23 mouse cellular contexts compared by ENCODE assay signal in the genomic region with DNA sequence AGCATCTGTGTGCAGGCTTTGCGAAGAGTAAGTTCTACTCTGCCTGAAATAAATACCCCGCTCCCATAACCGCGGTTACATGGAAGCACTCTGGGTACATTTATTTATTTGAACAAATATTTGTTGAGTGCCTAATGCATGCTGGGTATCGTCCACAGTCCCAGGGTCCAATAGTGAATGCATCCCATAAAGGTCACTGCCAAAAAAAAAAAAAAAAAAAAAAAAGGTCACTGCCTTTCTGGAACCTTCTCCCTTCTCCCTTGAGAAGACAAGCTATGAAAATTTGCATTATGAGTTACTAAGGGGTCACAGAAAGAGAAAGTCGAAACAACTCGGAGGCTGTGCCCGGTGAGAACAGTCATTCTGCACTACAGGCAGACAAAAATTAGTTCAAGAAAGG. TPM values are rescaled to one million over a fixed set of nuclear protein-coding genes. Genes with fewer than 3 reads are reported as not detected.
DNase-seq lines count a peak whose midpoint lies in the region; ATAC-seq and TF ChIP-seq lines count a peak whose summit lies in the region.
"Had no signal": no experiment of that assay in that cellular context is flagged by ENCODE, and none has a peak within 500 bp of the region (broad histone marks: within the 10 kb centered on the region; RNA-seq: fewer than 3 reads in every experiment).

No protein-coding gene starts in this region.

- no peak for TF ChIP-seq CTCF in liver, adult 2 months (IDR thresholded peaks at IDR 0.05; ENCODE audit: low read depth, low read length)
- TF ChIP-seq CTCF in CH12.LX (conservative IDR thresholded peaks at IDR 0.05 in 1 of 2, IDR thresholded peaks at IDR 0.05 in 1 of 2; ENCODE audit: low read depth in 2 of 2, low read length in 2 of 2): no peak

- peak; percentile 60 for DNase-seq in liver, adult 2 months (ENCODE audit: extremely low read depth, low read depth, low spot score)
- DNase-seq in liver (no peak), CH12.LX (ENCODE audit: extremely low read depth) (no peak), ES-E14 (ENCODE audit: low read depth, low spot score) (no peak)
- DNase-seq in midbrain, embryonic 11.5 days (ENCODE audit: low spot score, missing footprints): no peak
- DNase-seq: adrenal gland, postnatal 10 days; adrenal gland, postnatal 25 days; B cell, adult 2 months; cerebellum, adult 11 months; cerebellum, adult 18-20 months; cerebellum, adult 8-10 months; cerebellum, postnatal 25 days; forebrain, postnatal 0 days had no signal

- no peaks in the 10 kb centered on the region for H3K36me3 ChIP-seq in liver, adult 2 months (ENCODE audit: control insufficient read depth, insufficient read depth, low read length)
- H3K36me3 ChIP-seq in CH12.LX (replicated peaks in 1 of 2; ENCODE audit: control insufficient read depth in 1 of 2, insufficient read depth in 1 of 2, low read length in 1 of 2) (no peaks in the 10 kb centered on the region), ES-E14 (ENCODE audit: control insufficient read depth, insufficient read depth, low read length, poor library complexity, severe bottlenecking) (no peaks in the 10 kb centered on the region)
- no peaks in the 10 kb centered on the region for H3K36me3 ChIP-seq in midbrain, embryonic 11.5 days (ENCODE audit: control insufficient read depth, insufficient read depth, low read length)
- H3K36me3 ChIP-seq: embryonic facial prominence, embryonic 10.5 days; embryonic facial prominence, embryonic 12.5 days; forebrain, embryonic 15.5 days had no signal

- no peak overlapping the region for H3K27ac ChIP-seq in liver, adult 2 months (replicated peaks; ENCODE audit: insufficient read depth, low read depth, low read length)
- H3K27ac ChIP-seq in CH12.LX (ENCODE audit: insufficient read depth, low read depth) (no peak overlapping the region), ES-E14 (ENCODE audit: insufficient read depth, low read depth, low read length, poor library complexity, severe bottlenecking) (no peak overlapping the region)
- no peak overlapping the region for H3K27ac ChIP-seq in midbrain, embryonic 11.5 days (ENCODE audit: low read depth, low read length)
- H3K27ac ChIP-seq: embryonic facial prominence, embryonic 10.5 days; embryonic facial prominence, embryonic 12.5 days; forebrain, embryonic 13.5 days; forebrain, embryonic 15.5 days had no signal

- H3K9ac ChIP-seq in liver, adult 2 months (ENCODE audit: low read depth, low read length): no peak overlapping the region
- H3K9ac ChIP-seq in CH12.LX (ENCODE audit: insufficient read depth, low read depth) (no peak overlapping the region), ES-E14 (ENCODE audit: insufficient read depth, low read depth, low read length, poor library complexity, severe bottlenecking) (no peak overlapping the region)
- no peak overlapping the region for H3K9ac ChIP-seq in midbrain, embryonic 11.5 days (ENCODE audit: low read length)
- H3K9ac ChIP-seq: embryonic facial prominence, embryonic 12.5 days; forebrain, embryonic 15.5 days; forebrain, postnatal 0 days had no signal

- ATAC-seq in midbrain, embryonic 11.5 days (ENCODE audit: low FRiP score): no peak
- ATAC-seq: CD4-positive, CD25-positive, alpha-beta regulatory T cell, adult 4 months; forebrain, embryonic 15.5 days had no signal

- WGBS in liver, adult 2 months: 60% methylated on average over 8 of the region's 8 CpGs
- 89% methylated on average over 8 of the region's 8 CpGs for WGBS in midbrain, embryonic 11.5 days

- H3K9me3 ChIP-seq in CH12.LX (replicated peaks; ENCODE audit: low read length) (peaks cover 4% of the 10 kb centered on the region), ES-E14 (ENCODE audit: control insufficient read depth, insufficient read depth, low read depth, low read length) (no peaks in the 10 kb centered on the region)
- H3K9me3 ChIP-seq in midbrain, embryonic 11.5 days (ENCODE audit: control insufficient read depth, low read length): no peaks in the 10 kb centered on the region; the same call in 1 of the 2 replicates
- H3K9me3 ChIP-seq: embryonic facial prominence, embryonic 10.5 days; embryonic facial prominence, embryonic 12.5 days; forebrain, embryonic 13.5 days; forebrain, embryonic 15.5 days had no signal

- dilution Hi-C loops in CH12.LX (cut with MboI; ENCODE audit: extremely low pct_ligation_motif_present, extremely low pct_unique_long_range_greater_than_20kb, low sequenced_read_pairs): no loop called here

- H3K79me2 ChIP-seq in liver, adult 2 months (ENCODE audit: control insufficient read depth, insufficient read depth, low read length): no peaks in the 10 kb centered on the region
- no peaks in the 10 kb centered on the region for H3K79me2 ChIP-seq in CH12.LX (replicated peaks; ENCODE audit: control insufficient read depth, extremely low read depth, insufficient read depth, poor library complexity, severe bottlenecking)

- H3K4me1 ChIP-seq in liver, adult 2 months (ENCODE audit: control insufficient read depth, insufficient read depth, low read length): peaks cover 4% of the 10 kb centered on the region; the same call in 1 of the 2 replicates
- H3K4me1 ChIP-seq in CH12.LX (ENCODE audit: control insufficient read depth in 1 of 2, insufficient read depth in 2 of 2) (peaks cover 4 to 11% of the 10 kb centered on the region in 2 experiments), ES-E14 (ENCODE audit: control insufficient read depth in 2 of 2, insufficient read depth in 2 of 2, low read length in 2 of 2, poor library complexity in 1 of 2) (peaks cover 0 to 2% of the 10 kb centered on the region in 2 experiments; a peak in 1 of 4 replicates)
- no peaks in the 10 kb centered on the region for H3K4me1 ChIP-seq in midbrain, embryonic 11.5 days (ENCODE audit: control insufficient read depth, insufficient read depth, low read length)
- H3K4me1 ChIP-seq: embryonic facial prominence, embryonic 12.5 days; forebrain, embryonic 13.5 days; forebrain, embryonic 15.5 days had no signal

- in situ Hi-C loops in CH12.LX (cut with MboI; ENCODE audit: low pct_ligation_motif_present, low pct_unique_long_range_greater_than_20kb, low sequenced_read_pairs) (no loop called here), ES-E14 (cut with MboI; ENCODE audit: low sequenced_read_pairs in 2 of 2, unreplicated experiment in 2 of 2) (no loop called here)

- no peak for TF ChIP-seq RAD21 in CH12.LX (IDR thresholded peaks at IDR 0.05; ENCODE audit: low read depth, low read length)

- no peak for TF ChIP-seq POLR2A in liver, adult 2 months (IDR thresholded peaks at IDR 0.05; ENCODE audit: extremely low read depth, insufficient read depth, low read length)
- no peak for TF ChIP-seq POLR2A in CH12.LX (IDR thresholded peaks at IDR 0.05; ENCODE audit: low read depth, low read length)

- H3K4me3 ChIP-seq in liver, adult 2 months (ENCODE audit: insufficient read depth, low read depth, low read length): no peak overlapping the region
- H3K4me3 ChIP-seq in CH12.LX (replicated peaks in 1 of 3; ENCODE audit: low read depth in 2 of 3, low read length in 2 of 3, poor library complexity in 1 of 3) (no peak overlapping the region), ES-E14 (ENCODE audit: insufficient read depth in 1 of 2, low read depth in 1 of 2, low read length in 2 of 2, poor library complexity in 1 of 2, severe bottlenecking in 1 of 2) (no peak overlapping the region)
- no peak overlapping the region for H3K4me3 ChIP-seq in midbrain, embryonic 11.5 days (ENCODE audit: low read depth, low read length)
- H3K4me3 ChIP-seq: embryonic facial prominence, embryonic 10.5 days; embryonic facial prominence, embryonic 12.5 days; forebrain, embryonic 13.5 days; forebrain, embryonic 15.5 days had no signal

- no peaks in the 10 kb centered on the region for H3K27me3 ChIP-seq in liver, adult 2 months (ENCODE audit: control insufficient read depth, insufficient read depth, low read length)
- H3K27me3 ChIP-seq in CH12.LX (replicated peaks): peaks cover 3% of the 10 kb centered on the region
- H3K27me3 ChIP-seq in midbrain, embryonic 11.5 days (ENCODE audit: control insufficient read depth, insufficient read depth, low read length): no peaks in the 10 kb centered on the region
- H3K27me3 ChIP-seq: embryonic facial prominence, embryonic 12.5 days; forebrain, embryonic 13.5 days; forebrain, embryonic 15.5 days had no signal

- TF ChIP-seq EP300 in CH12.LX (IDR thresholded peaks at IDR 0.05; ENCODE audit: low read length): no peak

- peak overlapping the region; percentile 46 for H3K4me2 ChIP-seq in CH12.LX (ENCODE audit: insufficient read depth, low read depth, poor library complexity, severe bottlenecking)
- H3K4me2 ChIP-seq in midbrain, embryonic 11.5 days: no peak overlapping the region
- H3K4me2 ChIP-seq: embryonic facial prominence, embryonic 12.5 days; forebrain, embryonic 13.5 days; forebrain, embryonic 15.5 days had no signal

RNA-seq across cellular contexts. Expression of gene Capn11, which starts 17.1 kb away (rescaled TPM):
- total RNA-seq in liver, adult 2 months (2014; rRNA removed): 0.13 TPM in 1 of 2 replicates, not detected in the other
- polyA plus RNA-seq in liver, adult 2 months (2012; rRNA removed): 0.02 TPM in 1 of 2 replicates, not detected in the other
- total RNA-seq in CH12.LX (2012; rRNA removed): not detected in 2 replicates
- total RNA-seq in CH12.LX (2014; rRNA removed): not detected in 2 replicates
- 0.09 and 0.10 TPM in 2 replicates for polyA plus RNA-seq in CH12.LX (2012; ENCODE audit: insufficient read length, low read depth)
- total RNA-seq in ES-E14 (2012; rRNA removed): 0.48 TPM in 1 of 2 replicates, not detected in the other
- 0.52 and 0.84 TPM in 2 replicates for polyA plus RNA-seq in midbrain, embryonic 11.5 days (2014; fragmentation: Nextera tagmentation; extraction: Ambion mirVana)
- total RNA-seq: MEL had no signal
- polyA plus RNA-seq: adrenal gland, adult 2 months; embryonic facial prominence, embryonic 14.5 days had no signal

RNA-seq across cellular contexts. Expression of gene Mymx, which starts 40.1 kb away (rescaled TPM):
- total RNA-seq in liver, adult 2 months (2014; rRNA removed): not detected in 2 replicates
- polyA plus RNA-seq in liver, adult 2 months (2012; rRNA removed): not detected in 2 replicates
- total RNA-seq in CH12.LX (2012; rRNA removed) (not detected in 2 replicates), CH12.LX (2014; rRNA removed) (not detected in 2 replicates), ES-E14 (2012; rRNA removed) (66.0 and 95.3 TPM in 2 replicates)
- not detected in 2 replicates for polyA plus RNA-seq in CH12.LX (2012; ENCODE audit: insufficient read length, low read depth)
- polyA plus RNA-seq in midbrain, embryonic 11.5 days (2014; fragmentation: Nextera tagmentation; extraction: Ambion mirVana): 0.21 TPM in 1 of 2 replicates, not detected in the other
- total RNA-seq: adrenal gland, adult 2 months; adrenal gland, postnatal 25 days; forebrain, postnatal 0 days; MEL had no signal
- polyA plus RNA-seq: CD4-positive, CD25-positive, alpha-beta regulatory T cell, adult 4 months; cortical plate, adult 2 months; forebrain, embryonic 11.5 days; forebrain, embryonic 13.5 days; forebrain, embryonic 15.5 days; forebrain, postnatal 0 days had no signal

RNA-seq across cellular contexts. Expression of gene Slc29a1, which starts 42.6 kb away (rescaled TPM):
- total RNA-seq in liver, adult 2 months (2014; rRNA removed): 220 and 240 TPM in 2 replicates
- 618 and 693 TPM in 2 replicates for polyA plus RNA-seq in liver, adult 2 months (2012; rRNA removed)
- total RNA-seq in CH12.LX (2012; rRNA removed) (58.4 and 66.9 TPM in 2 replicates), CH12.LX (2014; rRNA removed) (69.2 and 72.1 TPM in 2 replicates), ES-E14 (2012; rRNA removed) (321 and 677 TPM in 2 replicates)
- 74.2 and 88.0 TPM in 2 replicates for polyA plus RNA-seq in CH12.LX (2012; ENCODE audit: insufficient read length, low read depth)
- 45.1 and 46.8 TPM in 2 replicates for polyA plus RNA-seq in midbrain, embryonic 11.5 days (2014; fragmentation: Nextera tagmentation; extraction: Ambion mirVana)

RNA-seq across cellular contexts. Expression of gene Mrpl14, which starts 44.1 kb away (rescaled TPM):
- total RNA-seq in liver, adult 2 months (2014; rRNA removed): 86.3 and 111 TPM in 2 replicates
- 224 and 259 TPM in 2 replicates for polyA plus RNA-seq in liver, adult 2 months (2012; rRNA removed)
- 33.4 and 46.1 TPM in 2 replicates for total RNA-seq in CH12.LX (2012; rRNA removed)
- total RNA-seq in CH12.LX (2014; rRNA removed): 48.5 and 56.9 TPM in 2 replicates
- polyA plus RNA-seq in CH12.LX (2012; ENCODE audit: insufficient read length, low read depth): 62.5 and 67.7 TPM in 2 replicates
- total RNA-seq in ES-E14 (2012; rRNA removed): 39.2 and 48.2 TPM in 2 replicates
- 111 and 114 TPM in 2 replicates for polyA plus RNA-seq in midbrain, embryonic 11.5 days (2014; fragmentation: Nextera tagmentation; extraction: Ambion mirVana)

RNA-seq across cellular contexts. Expression of gene Tmem63b, which starts 44.7 kb away (rescaled TPM):
- 23.0 and 35.4 TPM in 2 replicates for total RNA-seq in liver, adult 2 months (2014; rRNA removed)
- 98.6 and 99.2 TPM in 2 replicates for polyA plus RNA-seq in liver, adult 2 months (2012; rRNA removed)
- total RNA-seq in CH12.LX (2012; rRNA removed) (4.5 and 6.3 TPM in 2 replicates), CH12.LX (2014; rRNA removed) (2.8 and 3.5 TPM in 2 replicates), ES-E14 (2012; rRNA removed) (89.1 and 139 TPM in 2 replicates)
- 9.2 and 10.3 TPM in 2 replicates for polyA plus RNA-seq in CH12.LX (2012; ENCODE audit: insufficient read length, low read depth)
- polyA plus RNA-seq in midbrain, embryonic 11.5 days (2014; fragmentation: Nextera tagmentation; extraction: Ambion mirVana): 43.3 and 49.3 TPM in 2 replicates

Comparison
In these comparisons a context has a peak if more than half of its experiments do, and no peak if none do; other contexts are left out.
1. RNA of gene Mymx, which starts 40.1 kb away (total RNA-seq): 66.0 to 95.3 TPM in ES-E14; not detected in liver, adult 2 months and not detected in CH12.LX; every median in the first group is over 10 times any median in the second.